In genomic region chr19:4398630-4398948, GRCm38 (mm10) we compare ENCODE assay signal across 8 mouse cellular contexts. TPM values are rescaled to one million over a fixed set of nuclear protein-coding genes. Genes with fewer than 3 reads are reported as not detected.
DNase-seq lines count a peak whose midpoint lies in the region; ATAC-seq and TF ChIP-seq lines count a peak whose summit lies in the region.

No protein-coding gene starts in this region.

- peak overlapping the region; percentile 99 for H3K27ac ChIP-seq in heart, embryonic 10.5 days
- peak overlapping the region; percentile 86; the same call in 1 of the 2 replicates for H3K27ac ChIP-seq in forebrain, embryonic 15.5 days (replicated peaks)
- H3K27ac ChIP-seq in liver, embryonic 14.5 days = no peak overlapping the region

- WGBS in heart, embryonic 10.5 days = 27% methylated on average over 8 of the region's 8 CpGs
- WGBS in forebrain, embryonic 15.5 days = 33% methylated on average over 8 of the region's 8 CpGs
- WGBS in liver, embryonic 14.5 days (ENCODE audit: insufficient replicate concordance) = 36% methylated on average over 8 of the region's 8 CpGs

- no peak for TF ChIP-seq CTCF in E14TG2a.4 (conservative IDR thresholded peaks at IDR 0.05; ENCODE audit: low read length)
- no peak for TF ChIP-seq CTCF in liver, embryonic 14.5 days (IDR thresholded peaks at IDR 0.05; ENCODE audit: low read depth)

- peaks cover 20% of the 10 kb centered on the region for H3K4me1 ChIP-seq in heart, embryonic 10.5 days
- peaks cover 19% of the 10 kb centered on the region for H3K4me1 ChIP-seq in E14TG2a.4 (replicated peaks; ENCODE audit: low read depth, low read length)
- H3K4me1 ChIP-seq in forebrain, embryonic 15.5 days = peaks cover 25% of the 10 kb centered on the region
- peaks cover 5 to 10% of the 10 kb centered on the region in 2 experiments for H3K4me1 ChIP-seq in liver, embryonic 14.5 days (replicated peaks; ENCODE audit: control insufficient read depth in 2 of 2, insufficient read depth in 2 of 2, low read length in 1 of 2)

- no peaks in the 10 kb centered on the region for H3K27me3 ChIP-seq in heart, embryonic 10.5 days (ENCODE audit: insufficient read depth, poor library complexity, severe bottlenecking)
- H3K27me3 ChIP-seq in E14TG2a.4 (ENCODE audit: insufficient read depth, low read length) = peaks cover 31% of the 10 kb centered on the region
- H3K27me3 ChIP-seq in forebrain, embryonic 15.5 days = no peaks in the 10 kb centered on the region
- peaks cover 5% of the 10 kb centered on the region for H3K27me3 ChIP-seq in liver, embryonic 14.5 days (ENCODE audit: control insufficient read depth, insufficient read depth, low read length)

- peak overlapping the region; percentile 69 for H3K9ac ChIP-seq in forebrain, embryonic 15.5 days (replicated peaks)
- H3K9ac ChIP-seq in liver, embryonic 14.5 days (replicated peaks) = peak overlapping the region; percentile 98

- DNase-seq in heart, embryonic 10.5 days (ENCODE audit: low spot score) = no peak
- no peak for DNase-seq in heart, postnatal 25 days (ENCODE audit: low spot score)
- no peak for DNase-seq in liver, embryonic 14.5 days (ENCODE audit: low read depth in 3 of 3, low spot score in 3 of 3)
- DNase-seq in right cerebral cortex, postnatal 25 days = no peak
- no peak for DNase-seq in ovary, postnatal 14 days (ENCODE audit: low spot score)

- no peak for TF ChIP-seq EP300 in liver, embryonic 14.5 days (IDR thresholded peaks at IDR 0.05; ENCODE audit: low read depth)

- peak overlapping the region; percentile 98 for H3K4me3 ChIP-seq in heart, embryonic 10.5 days
- H3K4me3 ChIP-seq in E14TG2a.4 (replicated peaks; ENCODE audit: low read length) = peak overlapping the region; percentile 87
- H3K4me3 ChIP-seq in forebrain, embryonic 15.5 days = peak overlapping the region; percentile 96
- H3K4me3 ChIP-seq in liver, embryonic 14.5 days (ENCODE audit: insufficient read depth in 1 of 2, low read depth in 2 of 2, low read length in 2 of 2) = peak overlapping the region; percentile 90 to 93

- ATAC-seq in forebrain, embryonic 15.5 days (replicated peaks) = no peak
- ATAC-seq in liver, embryonic 14.5 days (ENCODE audit: insufficient read depth) = no peak
- no peak for ATAC-seq in frontal cortex, adult (ENCODE audit: low TSS enrichment)

- no peaks in the 10 kb centered on the region for H3K9me3 ChIP-seq in heart, embryonic 10.5 days
- peaks cover 4% of the 10 kb centered on the region; the same call in 1 of the 2 replicates for H3K9me3 ChIP-seq in E14TG2a.4 (ENCODE audit: low read length)
- no peaks in the 10 kb centered on the region for H3K9me3 ChIP-seq in forebrain, embryonic 15.5 days
- no peaks in the 10 kb centered on the region for H3K9me3 ChIP-seq in liver, embryonic 14.5 days (ENCODE audit: control insufficient read depth, low read length)

- peaks cover 3% of the 10 kb centered on the region; the same call in 1 of the 2 replicates for H3K36me3 ChIP-seq in heart, embryonic 10.5 days
- peaks cover 7% of the 10 kb centered on the region for H3K36me3 ChIP-seq in E14TG2a.4 (ENCODE audit: insufficient read depth, low read length)
- no peaks in the 10 kb centered on the region for H3K36me3 ChIP-seq in forebrain, embryonic 15.5 days
- H3K36me3 ChIP-seq in liver, embryonic 14.5 days (replicated peaks; ENCODE audit: control insufficient read depth, insufficient read depth, low read depth) = no peaks in the 10 kb centered on the region

- intact Hi-C loops in heart, postnatal 25 days (cut with DNase I) = loop anchor here (5.0 kb wide), 1 partner anchor 61 kb away; no protein-coding TSS in a partner anchor

- peak overlapping the region; percentile 89 for H3K4me2 ChIP-seq in forebrain, embryonic 15.5 days (replicated peaks)
- peak overlapping the region; percentile 87 for H3K4me2 ChIP-seq in liver, embryonic 14.5 days (ENCODE audit: low read depth)

RNA-seq across cellular contexts. Expression of gene Kdm2a, which starts 0.5 kb away (rescaled TPM):
- 52.3 and 53.6 TPM in 2 replicates for polyA plus RNA-seq in heart, embryonic 10.5 days (2016; fragmentation: Nextera tagmentation; extraction: Ambion mirVana)
- 10 to 100 TPM; 35.3 to 44.0 TPM for total RNA-seq in heart, postnatal 25 days (2021)
- polyA plus RNA-seq in forebrain, embryonic 15.5 days (2015; fragmentation: Nextera tagmentation; extraction: Ambion mirVana) = 40.3 and 43.3 TPM in 2 replicates
- 18.9 and 19.0 TPM in 2 replicates for polyA plus RNA-seq in liver, embryonic 14.5 days (2012; rRNA removed)
- polyA plus RNA-seq in liver, embryonic 14.5 days (2014; fragmentation: Nextera tagmentation; extraction: Ambion mirVana) = 12.4 and 13.4 TPM in 2 replicates

RNA-seq across cellular contexts. Expression of gene Rhod, which starts 40.6 kb away (rescaled TPM):
- 24.3 and 28.9 TPM in 2 replicates for polyA plus RNA-seq in heart, embryonic 10.5 days (2016; fragmentation: Nextera tagmentation; extraction: Ambion mirVana)
- 1 to 10 TPM; 4.6 to 6.4 TPM for total RNA-seq in heart, postnatal 25 days (2021)
- polyA plus RNA-seq in forebrain, embryonic 15.5 days (2015; fragmentation: Nextera tagmentation; extraction: Ambion mirVana) = 5.1 and 5.6 TPM in 2 replicates
- 3.8 and 5.3 TPM in 2 replicates for polyA plus RNA-seq in liver, embryonic 14.5 days (2012; rRNA removed)
- polyA plus RNA-seq in liver, embryonic 14.5 days (2014; fragmentation: Nextera tagmentation; extraction: Ambion mirVana) = 6.2 and 6.4 TPM in 2 replicates
